Mouse (Mus musculus) ES-E14 (cell line): ENCODE measurements around the gene Ccl6.

Experiments used
- CHD2 ChIP-seq: IDR thresholded peaks from 2 replicates; pipeline ENCODE4 v1.6.1; 2014; ENCODE audit warnings: mild to moderate bottlenecking, low read depth, low read length, inconsistent platforms
- MAFK ChIP-seq: IDR thresholded peaks from 2 replicates; pipeline ENCODE4 v1.6.1; 2014; ENCODE audit warnings: mild to moderate bottlenecking, low read depth, low read length, inconsistent platforms; ENCODE audit not compliant: insufficient read depth

- TF ChIP-seq MAFK (no peak), CHD2 (no peak)
These were observed 46.6 kb upstream of the Ccl6 start for GRCm38 (mm10) chr11:83639533-83639932.
